Mouse (Mus musculus): ENCODE measurements around the gene Rfx5.
A peak's percentile ranks its signal among the peaks of the same experiment; 100 is the strongest.

- TF ChIP-seq CEBPB (IDR thresholded peaks at IDR 0.05; ENCODE audit: insufficient read depth, poor library complexity, severe bottlenecking) = no peak
- no peak for TF ChIP-seq POLR2A (IDR thresholded peaks at IDR 0.05; ENCODE audit: insufficient read length, low read depth)
- TF ChIP-seq POLR2AphosphoS2 (IDR thresholded peaks at IDR 0.05; ENCODE audit: insufficient read length, low read depth) = no peak
- no peak for TF ChIP-seq REST (IDR thresholded peaks at IDR 0.05; ENCODE audit: insufficient read depth, insufficient read length)
- peak in 2 of 3 experiments; percentile 51 to 68 for TF ChIP-seq MYOD1 (IDR thresholded peaks at IDR 0.05; ENCODE audit: control insufficient read depth in 1 of 3, insufficient read length in 2 of 3, low read depth in 2 of 3)
- TF ChIP-seq SRF (IDR thresholded peaks at IDR 0.05; ENCODE audit: control insufficient read depth, insufficient read length, low read depth) = no peak
- no peak for TF ChIP-seq USF1 (IDR thresholded peaks at IDR 0.05; ENCODE audit: low read depth)
These were observed 31.6 kb downstream of the Rfx5 start for GRCm38 (mm10) chr3:94985513-94985912.

All from myocyte (in vitro differentiated cells).